Mouse (Mus musculus) lung, adult 18-20 months (tissue): ENCODE data around the gene Col9a1.

Experiments
- DNase-seq, 2 experiments: peaks; one replicate each; pipeline ENCODE4 v3.0.0; 2022; ENCODE audit warnings: mixed read lengths in 2 of 2

Gene Col9a1

DNA sequence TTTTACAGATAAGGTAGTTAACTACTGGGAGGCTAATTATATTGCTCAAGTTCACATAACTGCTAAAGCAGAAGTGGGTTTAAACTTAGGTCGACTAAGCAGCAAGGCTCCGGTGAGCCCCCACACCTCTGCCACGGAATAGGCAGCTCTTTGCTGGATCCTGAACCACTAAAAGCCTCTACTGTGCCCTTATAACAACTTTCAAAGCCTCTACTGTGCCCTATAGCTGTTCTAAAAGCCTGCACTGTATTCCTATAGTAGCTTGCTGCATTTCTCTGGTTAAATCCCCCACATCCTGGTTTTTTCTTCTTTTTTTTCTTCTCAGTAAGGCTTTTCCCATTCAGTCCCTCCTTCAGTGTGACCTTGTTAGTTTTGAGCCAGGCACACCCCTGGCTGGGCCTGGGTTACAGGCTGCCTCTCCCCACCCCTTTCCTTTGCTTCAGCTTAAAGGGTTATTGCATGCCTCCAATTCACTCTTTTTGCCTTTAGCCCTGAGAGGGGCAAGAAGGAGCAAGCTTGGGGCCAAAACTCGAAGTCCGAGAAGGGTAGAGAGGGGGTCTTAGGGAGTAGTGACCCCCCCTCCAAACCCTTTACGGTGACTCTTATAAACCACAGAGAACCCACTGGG lies at the start of gene Col9a1:
TSS of gene Col9a1 (plus strand) at position 387 of the 628 bp plus-strand sequence.
- no peak for DNase-seq

DNA sequence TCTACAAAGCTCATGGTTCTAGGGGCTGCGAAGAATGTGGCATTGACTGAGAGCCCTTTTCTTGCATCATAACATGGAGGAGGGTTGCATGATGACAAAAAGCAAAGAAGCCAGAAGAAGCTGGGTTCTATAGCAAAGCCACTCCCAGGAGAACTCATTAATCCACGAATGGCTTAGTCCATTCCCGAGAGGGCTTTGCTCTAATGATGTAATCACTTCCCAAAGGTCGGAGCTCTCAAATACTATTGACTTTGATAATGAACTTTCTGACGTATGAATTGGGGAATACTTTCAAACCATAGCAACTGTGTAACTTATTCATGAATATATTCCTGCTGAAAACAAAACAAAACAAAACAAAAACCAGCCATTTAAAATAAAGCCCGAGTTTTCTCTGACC lies 49.5 kb upstream of the Col9a1 start:
- DNase-seq = no peak

DNA sequence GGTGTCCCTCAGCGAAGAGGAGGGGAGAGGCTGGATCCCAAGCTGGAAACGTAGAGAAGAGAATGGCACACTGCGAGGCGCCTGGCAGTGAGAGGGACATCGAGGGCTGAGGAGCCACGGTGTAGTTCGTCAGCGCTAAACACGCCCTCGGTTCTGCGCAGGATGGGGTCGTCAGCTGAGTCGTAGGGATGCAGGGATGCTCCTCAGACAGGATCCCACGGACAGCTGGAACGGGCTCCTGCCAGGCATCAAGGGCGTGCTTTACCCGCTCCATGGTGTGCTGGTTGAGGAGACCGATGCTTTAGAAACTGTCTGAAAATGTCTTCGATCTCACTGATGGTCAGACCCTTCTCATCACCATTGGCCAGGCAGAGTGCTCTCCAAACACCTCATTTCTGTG lies 43.6 kb upstream of the Col9a1 start:
- no peak for DNase-seq

DNA sequence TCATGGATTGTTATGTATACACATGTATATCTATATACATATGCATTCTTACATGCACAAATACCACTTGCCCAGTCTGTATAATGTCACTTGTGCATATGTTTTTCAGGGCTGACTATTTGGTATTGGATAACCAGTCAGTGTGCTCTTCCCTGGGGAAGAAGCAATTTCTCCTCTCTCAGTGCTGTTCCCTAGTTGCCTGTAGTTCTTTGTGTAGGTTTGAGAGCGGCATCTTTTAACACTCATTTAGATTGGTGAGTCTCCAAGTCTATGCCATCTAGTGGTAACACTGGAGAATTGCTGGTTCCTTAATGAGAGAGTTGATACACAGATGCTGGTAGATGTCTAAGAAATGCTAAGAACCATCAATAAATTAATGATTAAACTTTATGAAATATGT lies 42.6 kb upstream of the Col9a1 start:
- DNase-seq = no peak

DNA sequence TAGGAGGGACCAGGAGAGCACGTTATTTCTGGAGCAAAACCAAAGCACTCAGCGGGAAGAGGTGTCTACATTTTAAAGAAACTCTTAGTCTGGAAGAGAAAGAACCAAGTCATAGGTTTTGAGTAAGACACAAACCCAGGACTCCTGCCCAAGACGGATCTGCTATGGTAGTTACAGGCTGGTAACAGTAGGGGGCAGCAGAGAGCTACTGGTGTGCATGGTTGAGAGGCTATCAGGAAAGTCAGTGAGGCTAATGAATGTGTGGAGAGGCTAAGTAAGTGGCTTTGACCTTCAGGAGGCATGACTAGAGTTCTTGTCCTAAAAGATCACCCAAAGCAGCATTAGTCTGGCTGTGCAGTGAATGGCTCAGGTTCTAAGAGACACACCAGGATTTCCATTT lies 40.3 kb upstream of the Col9a1 start:
- DNase-seq = peak; percentile 28 to 42

DNA sequence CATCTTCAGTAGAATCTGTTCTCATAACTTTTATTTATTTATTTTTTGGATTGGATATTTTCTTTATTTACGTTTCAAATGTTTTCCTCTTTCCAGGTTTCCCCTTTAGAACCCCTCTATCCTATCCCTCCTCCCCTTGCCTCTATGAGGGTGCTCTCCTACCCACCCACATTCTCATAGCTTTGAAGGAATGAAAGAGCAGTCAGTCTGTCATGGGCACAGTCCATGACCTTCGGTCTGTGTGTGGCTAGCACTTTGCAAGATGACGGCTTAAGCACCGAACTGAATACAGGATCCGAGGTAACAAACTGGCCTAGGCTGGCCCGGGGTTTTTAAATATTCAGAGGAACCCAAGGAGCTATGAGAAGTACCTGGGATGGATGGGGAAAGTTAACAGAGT lies 36.9 kb upstream of the Col9a1 start:
- DNase-seq = no peak

DNA sequence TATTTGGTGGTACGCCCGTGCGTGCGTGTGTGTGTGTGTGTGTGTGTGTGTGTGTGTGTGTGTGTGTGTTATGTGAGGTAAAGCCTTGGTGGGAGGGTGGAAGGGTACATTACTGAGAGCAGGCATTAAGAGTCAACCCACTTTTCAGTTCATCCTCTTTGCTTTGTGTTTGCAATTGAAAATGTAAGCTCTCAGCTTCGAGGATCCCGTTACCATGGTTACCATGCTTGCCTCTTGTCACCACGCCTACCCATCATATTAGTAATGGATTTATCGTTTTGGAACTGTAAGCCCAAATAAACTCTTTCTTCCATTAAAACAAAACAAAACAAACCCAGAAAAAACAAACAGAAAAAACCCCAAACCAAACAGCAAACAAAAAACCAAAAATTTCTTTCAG lies 33.9 kb upstream of the Col9a1 start:
- no peak for DNase-seq

DNA sequence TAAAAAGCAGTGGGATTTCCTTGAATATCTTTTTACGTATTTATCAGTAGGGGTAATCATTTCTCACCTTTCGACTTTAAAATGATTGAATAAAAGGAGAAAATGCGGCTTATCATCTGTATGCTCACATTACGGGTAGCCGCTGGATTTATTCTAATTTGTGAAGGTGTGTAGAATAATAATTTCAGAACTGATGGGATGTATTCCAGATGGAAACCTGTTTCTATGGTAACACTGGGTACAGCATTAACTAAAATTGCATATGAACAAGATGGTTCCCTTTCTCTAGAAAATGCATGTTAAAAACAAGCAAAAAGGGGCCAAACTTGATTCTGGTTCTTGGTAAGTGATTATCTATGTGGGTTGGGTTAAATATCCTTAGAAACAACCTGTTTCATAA lies 19.7 kb upstream of the Col9a1 start:
- no peak for DNase-seq

DNA sequence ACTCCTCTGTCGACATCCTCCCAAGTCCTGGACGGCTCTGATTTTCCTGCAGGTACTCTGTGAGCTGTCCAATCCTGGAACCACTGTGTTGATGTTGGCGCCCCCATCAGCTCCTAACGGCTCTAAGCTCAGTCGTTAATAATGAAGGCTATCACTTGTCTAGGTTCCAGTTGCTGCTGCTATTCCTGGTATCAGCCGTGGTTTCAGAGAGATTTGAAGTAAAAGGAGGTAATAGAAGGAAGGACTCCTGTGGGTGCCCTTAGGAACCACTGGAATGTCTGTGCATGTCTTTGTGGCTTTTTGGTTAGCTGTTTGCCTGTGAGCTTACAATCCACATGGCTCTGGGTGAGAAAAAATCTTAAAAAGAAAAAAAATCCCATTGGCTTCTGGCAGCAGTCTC lies 8.0 kb upstream of the Col9a1 start:
- DNase-seq = no peak

DNA sequence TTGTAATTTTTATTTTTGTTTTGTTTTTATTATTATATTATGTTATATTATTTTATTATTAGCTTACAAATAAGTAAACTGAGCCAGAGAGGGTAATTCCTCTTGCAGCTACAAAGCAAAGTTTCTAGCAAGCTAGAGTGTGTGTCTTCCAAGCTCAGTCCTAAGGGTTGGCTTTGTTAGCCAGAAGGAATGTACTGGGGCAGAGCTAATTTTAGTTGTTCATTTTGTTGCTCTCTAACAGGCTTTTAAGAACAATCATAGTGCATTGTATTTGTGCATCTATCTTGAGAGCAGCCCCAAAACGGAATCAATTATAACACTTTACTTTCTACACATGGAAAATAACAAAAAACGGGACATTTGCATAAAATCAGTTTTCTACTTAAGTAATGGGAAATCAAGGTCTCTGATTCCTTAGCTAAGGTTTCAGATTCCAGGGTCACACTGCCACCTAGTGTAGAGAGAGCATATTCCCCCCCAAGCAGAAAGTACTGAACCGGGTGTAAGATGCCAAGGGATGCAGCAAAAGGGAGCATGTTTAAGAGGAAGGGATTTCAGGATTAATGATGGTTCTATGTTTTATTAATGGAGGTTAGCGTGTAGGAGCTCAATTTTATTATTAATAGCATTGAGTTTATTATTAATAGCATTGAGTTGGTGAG lies 6.1 kb upstream of the Col9a1 start:
- DNase-seq = peak in 1 of 2 experiments; percentile 21

DNA sequence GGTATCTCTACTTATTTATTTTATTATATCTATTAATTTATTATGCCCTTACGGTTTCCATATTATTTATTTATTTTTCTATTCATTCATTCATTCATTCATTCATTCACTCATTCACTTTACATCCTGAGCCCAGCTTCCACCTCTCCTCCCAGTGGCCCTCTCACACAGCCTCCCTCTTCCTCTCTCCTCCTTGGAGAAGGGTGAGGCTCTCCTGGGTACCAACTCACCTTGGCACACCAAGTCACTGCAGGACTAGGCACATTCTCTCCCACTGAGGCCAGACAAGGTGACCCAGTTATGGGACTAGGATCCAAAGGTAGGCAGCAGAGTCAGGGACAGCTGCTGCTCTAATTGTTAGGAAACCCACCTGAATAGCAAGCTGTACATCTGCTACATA lies 5.5 kb upstream of the Col9a1 start:
- DNase-seq = no peak

DNA sequence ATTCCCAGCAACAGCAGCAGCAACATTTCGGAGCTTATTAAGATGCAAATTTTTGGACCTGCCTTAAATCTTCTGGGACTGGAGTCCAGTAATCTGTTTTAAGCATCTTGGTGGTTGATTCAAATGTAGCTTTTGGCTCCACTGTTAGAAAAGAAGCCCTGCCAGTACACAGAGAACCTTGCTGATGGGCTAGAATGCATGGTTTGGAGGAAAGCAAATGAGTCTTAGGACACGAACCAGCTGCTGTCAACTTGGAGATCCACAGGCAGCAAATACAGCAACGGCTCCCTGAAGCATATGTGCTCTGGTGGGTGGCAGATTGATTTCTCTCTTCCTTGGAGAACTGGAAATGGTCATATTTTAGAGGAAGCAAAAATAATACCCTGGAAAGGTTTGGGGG lies 4.8 kb upstream of the Col9a1 start:
- DNase-seq = no peak

DNA sequence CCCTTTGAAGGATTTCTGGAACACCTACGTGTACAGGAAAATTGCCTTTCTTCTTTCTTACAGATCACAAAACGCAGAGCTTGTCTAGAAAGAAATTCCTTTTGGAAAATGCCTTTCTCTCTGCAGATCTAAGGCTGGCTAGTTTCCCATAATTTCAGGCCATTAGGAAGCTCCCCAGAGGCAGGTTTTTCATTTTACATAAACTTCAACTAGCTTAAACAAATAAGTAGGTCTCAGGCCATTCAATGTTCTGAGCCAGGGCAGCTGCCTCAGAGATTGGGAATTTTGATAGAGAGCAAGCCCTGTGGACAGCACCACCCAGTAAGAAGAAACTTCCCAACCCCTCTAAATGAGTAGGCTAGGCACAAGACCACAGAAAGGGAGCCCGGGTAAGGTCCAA lies 1.6 kb upstream of the Col9a1 start:
- DNase-seq = no peak

DNA sequence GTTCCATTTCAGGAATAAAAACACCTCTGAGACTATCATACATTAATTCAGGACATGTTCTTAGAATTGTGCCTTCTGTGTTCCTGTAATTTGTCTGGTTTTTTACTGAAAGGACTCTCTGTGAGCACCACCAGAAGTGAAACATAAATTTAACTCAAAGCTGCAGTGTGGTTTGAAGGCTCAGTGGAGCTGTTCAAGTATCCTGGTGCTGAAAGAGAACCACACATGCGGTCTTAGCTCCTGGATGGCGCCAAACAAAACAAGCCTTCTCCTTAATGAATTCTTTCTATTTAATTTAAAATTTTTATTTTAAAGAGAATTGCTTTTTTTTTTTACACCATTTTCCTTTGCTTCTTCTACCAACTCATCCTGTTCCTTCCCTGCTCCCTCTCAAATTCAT lies 2.4 kb downstream of the Col9a1 start:
- DNase-seq = no peak

DNA sequence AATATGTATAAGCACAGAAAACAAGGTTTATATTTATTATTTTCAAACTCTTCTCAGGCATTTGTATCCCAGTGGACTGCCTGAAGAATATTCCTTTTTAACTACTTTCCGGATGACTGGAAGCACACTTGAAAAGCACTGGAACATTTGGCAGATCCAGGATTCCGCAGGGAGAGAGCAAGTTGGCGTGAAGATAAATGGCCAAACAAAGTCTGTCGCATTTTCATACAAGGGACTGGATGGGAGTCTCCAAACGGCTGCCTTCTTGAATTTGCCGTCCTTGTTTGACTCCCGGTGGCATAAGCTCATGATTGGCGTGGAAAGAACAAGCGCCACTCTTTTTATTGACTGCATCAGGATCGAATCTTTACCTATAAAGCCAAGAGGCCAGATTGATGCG lies 7.6 kb downstream of the Col9a1 start:
- DNase-seq = no peak

DNA sequence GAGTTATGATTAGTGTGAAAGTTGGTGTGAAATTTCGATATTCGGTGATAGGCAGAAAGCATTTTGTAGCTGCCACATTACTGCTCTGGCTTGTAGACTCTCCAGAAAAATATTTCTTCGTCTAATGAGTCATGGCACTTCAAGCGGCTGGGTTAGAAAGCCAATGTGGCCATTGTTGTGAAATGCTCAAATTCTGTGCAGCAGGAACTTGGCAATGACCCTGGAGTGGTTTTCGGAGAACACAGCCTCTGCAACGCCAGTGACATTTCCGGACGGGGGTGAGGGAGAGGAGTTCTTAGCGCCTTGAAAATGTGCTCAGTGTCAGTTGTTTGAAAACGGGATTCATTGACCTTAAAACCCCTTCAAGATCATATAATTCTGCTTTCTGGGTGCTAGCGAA lies 9.6 kb downstream of the Col9a1 start:
- peak; percentile 36 to 48 for DNase-seq

DNA sequence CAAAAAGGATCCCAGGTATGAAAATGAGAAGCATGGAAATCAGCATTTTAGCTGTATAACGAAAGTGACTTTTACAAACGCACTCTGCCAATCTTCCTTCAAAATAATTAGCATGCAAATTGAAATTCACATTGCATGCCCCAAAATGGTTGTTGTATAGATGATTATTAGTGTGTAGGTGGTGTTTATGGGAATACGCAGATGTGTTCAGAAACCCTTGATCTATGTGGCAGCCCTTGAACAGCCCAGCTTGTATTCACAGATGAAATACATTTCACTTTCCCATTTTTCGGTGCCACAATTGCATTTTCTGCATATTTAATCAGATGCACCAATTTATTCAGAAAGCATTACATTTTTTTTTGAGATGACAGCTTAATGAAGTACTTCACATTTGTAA lies 14.3 kb downstream of the Col9a1 start:
- DNase-seq = no peak

DNA sequence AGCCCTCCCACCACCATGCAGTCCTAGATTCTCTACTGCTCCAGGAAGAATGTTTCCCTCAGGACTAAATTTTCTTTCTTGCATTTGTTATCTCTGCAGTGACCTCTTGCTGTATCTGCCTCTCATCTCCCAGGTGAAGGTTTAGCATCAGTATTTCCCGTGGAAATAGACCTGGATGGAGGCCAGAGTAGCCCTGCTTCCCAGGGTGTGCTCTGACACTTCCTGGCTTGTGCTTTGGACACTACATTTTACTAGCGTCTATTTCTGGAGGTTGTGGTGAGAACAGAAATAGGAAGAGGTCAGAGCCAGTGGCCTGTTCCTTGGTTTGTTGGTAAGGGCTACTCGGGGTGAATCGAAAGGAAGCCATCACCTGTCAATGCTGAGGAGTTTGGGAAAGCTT lies 16.7 kb downstream of the Col9a1 start:
- no peak for DNase-seq

DNA sequence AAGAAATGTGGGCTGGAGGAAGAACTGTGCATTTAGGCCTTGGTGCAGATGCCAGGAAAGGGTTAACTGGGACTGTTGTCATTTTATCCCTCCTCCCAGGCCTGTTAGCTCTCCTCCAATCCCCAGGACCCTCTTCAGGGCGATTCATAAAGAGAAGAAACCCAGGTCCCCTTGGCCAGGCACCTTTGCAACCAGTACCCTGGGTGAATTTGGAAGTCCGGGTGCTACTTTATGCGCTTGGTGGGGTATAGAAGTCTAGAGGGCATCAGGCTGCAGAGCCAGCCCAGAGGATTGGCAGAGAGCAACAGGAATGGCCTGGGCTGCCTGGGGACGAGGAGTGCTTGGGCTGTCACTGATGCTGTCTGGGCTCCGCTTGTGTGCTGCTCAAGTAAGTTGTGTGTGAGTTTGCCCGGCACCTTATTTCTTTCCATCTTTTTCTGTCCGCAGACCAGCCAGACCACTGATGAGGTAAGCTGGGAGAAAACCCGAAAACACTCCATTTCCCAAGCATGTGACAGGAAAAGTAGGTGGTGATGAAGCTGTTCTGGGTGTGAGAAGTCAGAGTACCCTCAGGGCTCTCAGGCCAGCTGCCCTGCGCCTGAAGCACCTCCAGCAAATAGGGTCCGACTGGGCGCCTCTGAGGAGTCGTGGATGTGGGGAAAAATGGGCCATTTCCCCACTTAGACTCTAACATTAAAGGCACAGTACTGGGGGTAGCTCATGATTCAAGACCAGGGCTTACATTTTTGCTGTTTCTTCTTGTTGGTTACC lies 17.8 kb downstream of the Col9a1 start:
- DNase-seq = no peak

DNA sequence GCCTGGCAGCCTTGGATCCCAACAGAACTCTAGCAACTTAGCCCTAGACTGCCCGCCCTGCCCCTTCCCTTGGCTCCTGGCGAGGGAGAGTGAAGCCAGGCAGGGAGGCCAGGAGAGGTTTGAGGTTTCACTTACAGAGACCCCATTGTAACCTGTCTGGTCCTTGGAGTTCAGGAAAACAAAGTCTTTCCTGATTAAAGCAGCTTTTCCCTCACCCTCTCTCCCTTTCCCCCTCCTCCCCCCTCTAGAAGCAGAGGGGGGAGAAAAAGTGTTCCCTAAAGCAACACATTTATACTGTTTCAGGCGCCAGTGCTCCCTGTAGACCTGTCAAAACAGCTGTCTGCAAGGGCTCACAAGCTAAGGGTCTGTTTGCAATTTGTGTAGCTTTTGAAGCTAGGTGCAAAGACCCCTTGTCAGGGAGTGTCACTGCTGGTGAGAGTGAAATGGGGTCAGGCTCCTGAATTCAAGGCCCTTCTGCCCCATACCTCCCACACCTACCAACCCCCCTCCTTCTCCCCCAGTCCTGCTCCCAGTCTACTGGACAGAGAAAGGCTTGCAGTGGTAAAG lies 18.6 kb downstream of the Col9a1 start:
- no peak for DNase-seq

DNA sequence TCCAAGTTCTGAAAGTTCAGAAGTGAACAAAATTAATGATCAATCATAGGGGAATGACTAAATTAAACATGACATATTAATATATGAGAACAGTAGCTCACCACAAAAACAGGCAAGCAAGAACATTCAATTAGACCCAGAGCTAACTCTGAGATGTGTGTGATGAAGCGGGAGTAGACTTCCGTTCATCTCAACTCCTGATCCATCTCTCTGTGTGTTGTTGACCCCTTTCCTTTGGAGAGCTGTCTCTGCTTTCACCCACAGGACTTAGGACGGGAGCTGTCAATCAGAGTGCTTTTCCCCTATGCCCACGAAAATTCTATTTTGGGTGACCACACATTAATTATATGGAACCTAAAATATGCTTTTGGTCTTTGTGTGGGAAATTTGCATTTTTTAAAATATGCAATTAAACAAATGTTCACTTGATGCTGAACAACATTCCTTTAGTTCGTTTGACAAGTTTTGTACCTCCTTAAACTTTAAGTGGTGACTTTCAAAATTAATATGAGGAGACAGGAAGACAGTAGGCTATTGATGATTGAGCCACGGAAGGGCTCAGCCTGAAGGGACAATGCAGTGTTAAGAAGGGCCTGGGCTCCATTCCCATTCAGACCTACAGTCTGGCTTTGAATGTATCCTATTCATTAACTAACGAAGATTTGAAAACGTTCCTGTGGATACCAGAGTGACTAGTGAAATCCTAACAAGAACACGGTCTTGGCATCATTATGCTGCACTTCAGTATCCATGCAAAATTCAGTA lies 34.4 kb downstream of the Col9a1 start:
- DNase-seq = no peak

DNA sequence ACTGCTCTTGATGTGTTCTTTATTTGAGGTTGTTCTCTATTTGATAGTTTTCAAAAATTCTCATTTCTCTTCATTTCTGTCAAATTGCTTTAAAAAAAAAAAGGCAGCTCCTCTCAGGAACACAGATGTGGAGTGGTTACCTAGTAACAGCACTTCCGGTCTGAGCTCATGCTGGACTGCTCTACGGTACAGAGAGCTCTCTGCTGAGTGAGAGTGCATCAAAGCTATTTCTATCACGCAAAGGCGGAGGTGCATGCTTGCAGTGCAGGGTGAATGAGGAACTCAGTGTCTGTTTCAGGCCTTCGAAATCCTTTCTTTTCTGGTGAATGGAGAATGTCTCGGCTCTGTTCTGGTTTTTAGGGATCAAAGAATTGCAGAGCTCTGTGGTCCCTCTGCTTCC lies 41.6 kb downstream of the Col9a1 start:
- DNase-seq = no peak

DNA sequence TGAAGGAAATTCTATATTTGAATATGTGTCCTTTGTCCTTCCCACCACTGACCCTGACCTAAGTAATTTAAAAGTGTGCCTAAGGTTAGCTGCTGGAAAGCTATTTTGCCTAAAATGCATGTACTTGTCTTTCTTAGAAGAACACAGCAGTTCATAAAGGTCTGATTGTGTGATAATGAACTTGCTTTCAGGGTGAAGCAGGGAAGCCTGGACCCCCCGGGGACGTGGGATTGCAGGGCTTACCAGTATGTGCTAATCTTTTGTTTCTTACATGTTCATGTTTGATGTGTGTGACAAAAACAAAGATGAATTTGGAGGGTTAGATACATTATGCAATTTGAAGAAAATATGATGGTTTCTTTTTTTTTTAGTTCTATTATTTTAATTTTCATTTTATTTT lies 44.8 kb downstream of the Col9a1 start:
- DNase-seq = no peak
